Mouse (Mus musculus) thymus, postnatal 36 days (tissue): Measurements from ENCODE around the gene Efcab3.
A peak's percentile ranks its signal among the peaks of the same experiment; 100 is the strongest.

Source experiments
- DNase-seq, 2 experiments: peaks; one replicate each; pipeline ENCODE4 v3.0.0; 2022; ENCODE audit warnings: mixed read lengths in 2 of 2

Efcab3 gene

GRCm38 (mm10) chr11:105149353-105149752 lies 86.0 kb downstream of the Efcab3 start:
- DNase-seq, result no peak

DNA sequence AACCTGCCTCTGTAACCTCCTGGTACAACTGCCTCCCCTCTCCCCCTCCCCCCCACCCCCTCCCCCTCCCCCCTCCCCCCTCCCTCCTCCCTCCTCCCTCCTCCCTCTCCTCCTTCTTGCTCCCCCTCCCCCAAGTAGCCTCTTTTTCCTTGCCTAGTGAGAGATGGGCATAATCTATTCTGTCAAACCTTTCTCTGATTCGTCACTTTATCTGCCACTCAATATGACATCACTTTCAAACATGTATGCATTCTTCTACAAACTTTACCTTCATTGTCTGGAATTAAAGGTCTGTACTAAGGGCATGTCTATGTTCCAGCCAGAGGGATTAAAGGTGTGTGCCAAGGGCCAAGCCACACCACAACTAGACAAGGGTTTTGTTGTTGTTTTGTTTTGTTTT lies 86.4 kb downstream of the Efcab3 start:
- no peak for DNase-seq

DNA sequence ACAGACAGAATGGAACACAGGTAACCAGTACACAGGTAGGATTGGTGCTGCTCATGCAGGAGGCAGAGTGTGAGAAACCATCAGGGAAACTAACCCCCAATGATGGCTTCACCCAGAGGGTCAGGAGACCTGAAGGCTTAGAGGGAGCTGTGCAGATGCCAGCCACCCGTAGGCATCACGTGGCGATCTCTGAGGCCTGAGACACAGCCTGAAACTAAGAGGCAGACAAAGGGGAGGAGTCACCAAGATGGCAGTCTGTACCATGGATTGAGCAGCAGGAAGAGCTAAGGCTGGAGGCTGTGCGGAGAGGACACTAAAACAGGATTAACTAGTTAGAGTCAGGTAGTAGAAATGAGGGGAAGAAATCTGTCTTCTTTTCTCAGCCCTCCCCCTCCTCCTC lies 87.3 kb downstream of the Efcab3 start:
- DNase-seq, result no peak

DNA sequence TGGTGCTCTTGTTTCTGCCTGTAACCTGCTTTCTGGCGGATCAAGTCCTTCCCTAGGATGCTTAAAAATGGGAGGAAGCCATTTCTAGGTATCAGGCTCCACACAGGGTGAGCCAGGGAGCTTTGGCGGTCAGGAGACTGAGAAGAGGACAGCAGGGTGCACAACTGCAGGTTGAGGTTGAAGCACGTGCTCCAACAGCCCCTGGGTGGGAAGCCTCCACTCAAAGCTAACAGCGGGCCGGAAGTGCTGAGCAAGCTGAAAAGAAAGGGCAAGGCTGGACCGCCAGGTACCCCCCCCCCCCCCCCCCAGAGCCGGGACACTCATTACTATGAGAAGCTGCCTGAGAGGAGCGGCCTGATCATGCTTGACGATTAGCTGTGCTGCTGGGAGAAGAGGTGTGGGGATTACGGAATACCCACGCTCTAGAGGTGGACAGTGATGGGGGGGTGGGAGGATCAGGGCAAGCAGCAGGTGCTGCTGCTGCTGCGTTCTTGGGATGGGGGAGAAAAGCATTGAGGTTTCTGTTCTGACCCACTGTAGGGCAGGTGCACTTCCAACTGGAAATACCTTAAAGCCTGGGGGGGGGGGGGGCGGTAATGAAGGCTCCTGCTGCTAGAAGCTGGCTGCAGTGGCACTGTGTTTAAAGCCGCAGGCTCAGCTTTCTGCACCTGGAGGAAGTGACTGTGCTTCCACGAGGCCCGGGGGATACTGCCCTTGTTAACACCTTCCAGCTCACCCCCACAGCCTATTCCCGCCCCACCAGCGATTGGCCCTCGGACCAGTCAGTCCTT lies 88.0 kb downstream of the Efcab3 start:
- peak; percentile 46 to 67 for DNase-seq

GRCm38 (mm10) chr11:105152017-105152300 lies 88.6 kb downstream of the Efcab3 start:
- DNase-seq, result no peak

GRCm38 (mm10) chr11:105152357-105152899 lies 89.0 kb downstream of the Efcab3 start:
- DNase-seq, result no peak

DNA sequence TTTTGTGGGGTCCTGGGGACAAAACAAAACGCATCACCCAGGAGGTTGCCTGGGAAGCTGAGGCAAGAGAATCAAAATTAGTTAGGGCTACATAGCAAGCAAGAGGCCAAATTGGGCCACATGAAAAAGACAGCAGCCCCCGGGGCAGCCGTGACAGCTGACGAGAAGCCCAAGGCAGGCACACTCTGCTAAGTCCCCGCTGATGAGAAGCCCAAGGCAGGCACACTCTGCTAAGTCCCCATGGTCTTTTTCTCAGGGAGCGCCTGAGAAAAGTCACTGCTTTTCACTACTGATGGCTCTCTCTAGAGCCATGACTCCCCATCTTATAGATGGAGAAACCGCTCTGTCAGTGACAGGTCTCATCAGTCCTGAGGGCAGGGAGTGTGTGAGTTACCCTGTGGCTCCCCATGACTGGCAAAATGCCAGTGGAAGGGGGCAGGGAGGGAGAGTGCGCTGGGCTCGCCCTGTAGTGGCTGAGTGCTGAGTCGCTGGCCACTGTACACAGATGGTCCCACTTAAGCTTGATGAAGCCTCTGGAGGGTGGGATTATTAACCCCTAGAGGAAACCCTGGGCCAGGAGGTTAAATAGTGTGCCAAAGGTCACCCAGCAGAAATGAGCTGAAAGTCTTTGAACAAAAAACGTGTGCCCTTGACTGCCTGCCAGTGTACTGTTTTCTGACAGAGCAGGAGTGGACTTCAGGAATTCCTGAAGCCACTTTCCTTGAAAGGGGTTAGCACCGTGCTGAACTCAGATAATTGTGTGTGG lies 89.9 kb downstream of the Efcab3 start:
- no peak for DNase-seq

- DNase-seq, result no peak
Observed at GRCm38 (mm10) chr11:105155915-105156314, 92.5 kb downstream of the Efcab3 start.

GRCm38 (mm10) chr11:105156748-105157267 lies 93.4 kb downstream of the Efcab3 start:
- DNase-seq, result no peak

GRCm38 (mm10) chr11:105158047-105158446 lies 94.7 kb downstream of the Efcab3 start:
- no peak for DNase-seq

- no peak for DNase-seq
Observed at GRCm38 (mm10) chr11:105159673-105160360, 96.4 kb downstream of the Efcab3 start.

- no peak for DNase-seq
Observed at GRCm38 (mm10) chr11:105161411-105161810, 98.0 kb downstream of the Efcab3 start.

DNA sequence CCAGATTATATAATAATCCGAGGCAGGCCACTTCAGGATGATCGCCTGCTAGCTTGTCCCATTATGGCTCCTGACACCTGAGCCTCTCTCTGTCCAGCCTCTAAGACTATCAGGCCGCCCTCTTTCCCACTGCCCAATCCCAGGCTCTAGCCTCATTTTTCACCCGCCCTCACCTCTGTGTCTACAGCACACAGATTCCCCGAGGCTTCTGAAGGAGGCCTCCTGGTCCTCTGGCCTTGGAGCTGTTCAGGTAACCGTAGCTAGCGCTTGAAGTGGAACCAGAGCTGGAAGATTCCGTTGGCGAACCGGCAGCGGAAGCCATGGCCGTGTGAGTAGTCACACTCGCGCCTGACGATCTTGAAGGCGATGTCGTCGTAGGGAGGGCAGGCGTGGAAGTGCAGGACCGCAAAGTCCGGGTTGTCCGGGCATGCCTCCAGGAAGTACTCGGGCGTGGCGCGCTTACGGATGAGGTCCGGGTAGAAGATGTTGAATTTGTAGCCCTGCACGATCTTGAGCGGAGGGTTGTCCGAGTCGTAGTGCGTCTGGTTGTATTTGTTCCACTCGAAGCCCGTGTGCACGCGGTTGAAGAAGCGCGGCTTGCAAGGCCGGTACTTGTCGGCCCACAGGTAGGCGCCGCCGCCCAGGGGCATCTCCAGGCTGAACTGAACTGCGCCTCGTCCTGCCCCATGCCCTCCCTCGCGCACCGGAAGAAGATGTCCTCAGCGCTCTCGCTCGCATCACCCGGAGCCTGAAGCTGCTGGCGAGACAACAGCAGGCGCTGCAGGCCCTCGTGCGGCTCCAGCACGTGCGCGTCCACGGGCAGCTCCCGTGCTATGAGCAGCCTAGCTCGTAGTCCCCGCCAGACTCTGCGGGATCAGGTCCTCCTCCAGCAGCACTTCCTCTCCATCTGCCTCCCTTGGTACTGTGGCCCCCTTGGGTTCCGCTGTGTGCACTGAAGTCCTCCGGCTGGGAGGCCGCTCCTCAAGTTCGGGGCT lies 101.4 kb downstream of the Efcab3 start:
- DNase-seq, result no peak

DNA sequence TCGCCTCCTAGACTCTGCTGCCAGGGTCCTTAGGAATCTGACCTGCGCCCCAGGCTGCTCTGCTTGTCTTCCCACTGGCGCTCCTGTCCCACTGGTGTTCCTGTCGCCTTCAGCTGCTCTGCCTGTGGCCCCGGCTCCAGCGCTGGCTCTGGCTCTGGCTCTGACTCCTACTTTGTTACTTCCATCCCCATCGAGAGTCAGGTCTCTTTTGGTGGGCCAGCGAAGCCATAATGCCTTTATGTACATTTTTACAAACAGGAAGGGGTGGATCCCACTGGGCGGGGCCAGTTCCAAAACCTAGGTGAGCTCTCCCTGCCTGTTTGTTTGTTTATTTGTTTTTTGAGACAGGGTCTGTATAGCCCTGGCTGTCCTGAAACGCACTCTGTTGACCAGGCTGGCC lies 103.4 kb downstream of the Efcab3 start:
- DNase-seq, result no peak
